Mouse (Mus musculus): ENCODE data around the gene Cdc42ep4. TPM values are rescaled to one million over a fixed set of nuclear protein-coding genes. Genes with fewer than 3 reads are reported as not detected.

The Cdc42ep4 gene
- polyA plus RNA-seq, 1 experiment from 2014 or later, result 21.9 TPM

- WGBS (ENCODE audit: insufficient replicate concordance), result 74% methylated on average over 1 of the region's 1 CpGs
- Histone ChIP-seq H3K27ac (no peak overlapping the region), H3K4me1 (peaks cover 64% of the 10 kb centered on the region), H3K9me3 (replicated peaks) (0 out of 2 replicates have a peak, but pooled peaks cover 10% of the 10 kb centered on the region), H3K4me3 (no peak overlapping the region), H3K27me3 (replicated peaks) (no peaks in the 10 kb centered on the region), H3K9ac (no peak overlapping the region), H3K4me2 (no peak overlapping the region), H3K36me3 (peaks cover 68% of the 10 kb centered on the region)
- ATAC-seq, result no peak
Observed at GRCm38 (mm10) chr11:113742998-113743397, 8.7 kb downstream of the Cdc42ep4 start.

- Histone ChIP-seq H3K4me3 (no peak overlapping the region), H3K9ac (no peak overlapping the region), H3K4me2 (no peak overlapping the region), H3K27me3 (replicated peaks) (no peaks in the 10 kb centered on the region), H3K4me1 (peaks cover 65% of the 10 kb centered on the region), H3K36me3 (peaks cover 57% of the 10 kb centered on the region), H3K9me3 (replicated peaks) (0 out of 2 replicates have a peak, but pooled peaks cover 10% of the 10 kb centered on the region), H3K27ac (no peak overlapping the region; the same call in 1 of the 2 replicates)
- WGBS (ENCODE audit: insufficient replicate concordance), result 69% methylated on average over 7 of the region's 7 CpGs
- no peak for ATAC-seq
Observed at GRCm38 (mm10) chr11:113740100-113740499, 11.6 kb downstream of the Cdc42ep4 start.

GRCm38 (mm10) chr11:113739213-113739612 lies 12.5 kb downstream of the Cdc42ep4 start:
- peaks cover 71% of the 10 kb centered on the region for H3K4me1 ChIP-seq
- 82% methylated on average over 8 of the region's 8 CpGs for WGBS (ENCODE audit: insufficient replicate concordance)
- ATAC-seq, result no peak

GRCm38 (mm10) chr11:113737912-113738311 lies 13.8 kb downstream of the Cdc42ep4 start:
- Histone ChIP-seq H3K9ac (no peak overlapping the region), H3K4me1 (peaks cover 84% of the 10 kb centered on the region), H3K27ac (no peak overlapping the region; the same call in 1 of the 2 replicates)

More at GRCm38 (mm10) chr11:113739213-113739612, 12.5 kb downstream of the Cdc42ep4 start:
- H3K27ac ChIP-seq, result no peak overlapping the region
- 0 out of 2 replicates have a peak, but pooled peaks cover 10% of the 10 kb centered on the region for H3K9me3 ChIP-seq (replicated peaks)
- no peaks in the 10 kb centered on the region for H3K27me3 ChIP-seq (replicated peaks)
- no peak overlapping the region for H3K4me3 ChIP-seq
- H3K36me3 ChIP-seq, result peaks cover 51% of the 10 kb centered on the region
- H3K4me2 ChIP-seq, result no peak overlapping the region
- no peak overlapping the region for H3K9ac ChIP-seq

GRCm38 (mm10) chr11:113737553-113737854 lies 14.2 kb downstream of the Cdc42ep4 start:
- Histone ChIP-seq H3K27ac (no peak overlapping the region), H3K9ac (no peak overlapping the region), H3K4me3 (no peak overlapping the region), H3K4me1 (peaks cover 88% of the 10 kb centered on the region), H3K27me3 (replicated peaks) (no peaks in the 10 kb centered on the region), H3K36me3 (peaks cover 36% of the 10 kb centered on the region), H3K9me3 (replicated peaks) (no peaks in the 10 kb centered on the region), H3K4me2 (no peak overlapping the region)
- no peak for ATAC-seq
- 74% methylated on average over 3 of the region's 3 CpGs for WGBS (ENCODE audit: insufficient replicate concordance)

More at GRCm38 (mm10) chr11:113737912-113738311, 13.8 kb downstream of the Cdc42ep4 start:
- no peaks in the 10 kb centered on the region for H3K27me3 ChIP-seq (replicated peaks)
- WGBS (ENCODE audit: insufficient replicate concordance), result 45% methylated on average over 8 of the region's 8 CpGs
- H3K36me3 ChIP-seq, result peaks cover 40% of the 10 kb centered on the region
- ATAC-seq, result no peak
- H3K4me3 ChIP-seq, result no peak overlapping the region
- no peak overlapping the region for H3K4me2 ChIP-seq
- 0 out of 2 replicates have a peak, but pooled peaks cover 3% of the 10 kb centered on the region for H3K9me3 ChIP-seq (replicated peaks)

GRCm38 (mm10) chr11:113736848-113737552 lies 14.7 kb downstream of the Cdc42ep4 start:
- Histone ChIP-seq H3K9ac (no peak overlapping the region), H3K27me3 (replicated peaks) (no peaks in the 10 kb centered on the region), H3K4me3 (no peak overlapping the region), H3K4me2 (no peak overlapping the region), H3K9me3 (replicated peaks) (no peaks in the 10 kb centered on the region), H3K4me1 (peaks cover 90% of the 10 kb centered on the region), H3K36me3 (peaks cover 35% of the 10 kb centered on the region), H3K27ac (0 out of 2 replicates have a peak overlapping the region, but pooled peaks have one; percentile 15)
- peak; percentile 63 for ATAC-seq
- 76% methylated on average over 11 of the region's 11 CpGs for WGBS (ENCODE audit: insufficient replicate concordance)

GRCm38 (mm10) chr11:113735151-113735550 lies 16.5 kb downstream of the Cdc42ep4 start:
- Histone ChIP-seq H3K36me3 (peaks cover 25% of the 10 kb centered on the region; the same call in 1 of the 2 replicates), H3K4me3 (no peak overlapping the region), H3K4me2 (no peak overlapping the region), H3K9ac (no peak overlapping the region), H3K4me1 (peaks cover 88% of the 10 kb centered on the region), H3K9me3 (replicated peaks) (no peaks in the 10 kb centered on the region), H3K27ac (0 out of 2 replicates have a peak overlapping the region, but pooled peaks have one; percentile 11), H3K27me3 (replicated peaks) (no peaks in the 10 kb centered on the region)
- ATAC-seq, result no peak
- 73% methylated on average over 6 of the region's 6 CpGs for WGBS (ENCODE audit: insufficient replicate concordance)

- Histone ChIP-seq H3K4me2 (peak overlapping the region; percentile 23; the same call in 1 of the 2 replicates), H3K27me3 (replicated peaks) (no peaks in the 10 kb centered on the region), H3K4me3 (no peak overlapping the region), H3K27ac (peak overlapping the region; percentile 54), H3K9me3 (replicated peaks) (no peaks in the 10 kb centered on the region), H3K36me3 (peaks cover 28% of the 10 kb centered on the region), H3K9ac (no peak overlapping the region), H3K4me1 (peaks cover 75% of the 10 kb centered on the region)
- WGBS (ENCODE audit: insufficient replicate concordance), result 64% methylated on average over 6 of the region's 6 CpGs
- ATAC-seq, result peak; percentile 31; the same call in 1 of the 2 replicates
Observed at GRCm38 (mm10) chr11:113733631-113734364, 17.9 kb downstream of the Cdc42ep4 start.

- Histone ChIP-seq H3K9ac (no peak overlapping the region), H3K9me3 (replicated peaks) (no peaks in the 10 kb centered on the region), H3K36me3 (peaks cover 41% of the 10 kb centered on the region), H3K4me1 (peaks cover 58% of the 10 kb centered on the region), H3K4me3 (no peak overlapping the region), H3K27me3 (replicated peaks) (no peaks in the 10 kb centered on the region), H3K4me2 (no peak overlapping the region), H3K27ac (no peak overlapping the region)
- 85% methylated on average over 10 of the region's 10 CpGs for WGBS (ENCODE audit: insufficient replicate concordance)
- ATAC-seq, result no peak
Observed at GRCm38 (mm10) chr11:113731945-113732612, 19.6 kb downstream of the Cdc42ep4 start.

- Histone ChIP-seq H3K4me3 (no peak overlapping the region), H3K36me3 (peaks cover 53% of the 10 kb centered on the region), H3K27me3 (replicated peaks) (no peaks in the 10 kb centered on the region), H3K4me1 (peaks cover 48% of the 10 kb centered on the region), H3K9me3 (replicated peaks) (no peaks in the 10 kb centered on the region), H3K27ac (no peak overlapping the region), H3K4me2 (no peak overlapping the region), H3K9ac (no peak overlapping the region)
- no peak for ATAC-seq
- WGBS (ENCODE audit: insufficient replicate concordance), result 64% methylated on average over 3 of the region's 3 CpGs
Observed at GRCm38 (mm10) chr11:113730879-113731278, 20.8 kb downstream of the Cdc42ep4 start.

- peaks cover 39% of the 10 kb centered on the region for H3K4me1 ChIP-seq
- ATAC-seq, result no peak
- WGBS (ENCODE audit: insufficient replicate concordance), result 58% methylated on average over 8 of the region's 8 CpGs
Observed at GRCm38 (mm10) chr11:113729917-113730316, 21.8 kb downstream of the Cdc42ep4 start.

More at GRCm38 (mm10) chr11:113729917-113730316, 21.8 kb downstream of the Cdc42ep4 start:
- Histone ChIP-seq H3K27ac (no peak overlapping the region), H3K4me3 (no peak overlapping the region), H3K4me2 (no peak overlapping the region), H3K9me3 (replicated peaks) (no peaks in the 10 kb centered on the region), H3K36me3 (peaks cover 53% of the 10 kb centered on the region), H3K9ac (no peak overlapping the region), H3K27me3 (replicated peaks) (no peaks in the 10 kb centered on the region)
